Mouse (Mus musculus): ENCODE measurements around the gene Gimd1.
A peak's percentile ranks its signal among the peaks of the same experiment; 100 is the strongest.

Gene Gimd1

DNA sequence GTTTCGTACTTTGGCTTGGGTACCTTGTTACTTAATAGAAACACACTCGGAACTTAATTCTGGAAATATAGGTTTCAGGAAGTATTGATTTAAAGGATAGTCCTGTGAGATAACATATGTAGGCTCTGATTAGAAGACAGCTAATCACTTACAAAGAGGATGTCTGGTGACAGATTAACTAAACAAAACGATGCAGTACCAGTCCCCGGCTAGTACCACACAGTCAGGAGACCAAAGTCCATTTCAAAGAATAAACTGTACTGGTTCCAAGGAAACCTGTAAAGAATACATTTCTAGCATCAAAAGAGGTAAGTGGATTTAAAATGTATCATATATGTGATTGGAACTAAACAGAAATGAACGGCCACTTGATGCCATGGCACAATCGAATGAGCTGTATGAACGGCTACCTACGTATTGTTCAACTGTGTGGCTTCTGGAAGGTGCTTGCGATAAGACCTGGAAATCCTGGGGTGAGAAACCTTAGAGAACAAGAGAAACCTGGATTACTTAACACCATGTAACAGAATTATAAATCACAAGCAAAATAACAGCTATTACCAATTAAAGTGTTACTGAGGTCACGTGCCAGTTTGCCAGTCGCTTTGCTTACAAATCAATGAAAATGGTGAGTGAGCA is at the start of gene Gimd1:
Gimd1 (plus strand) TSS at position 220 of the 639 bp plus-strand sequence.
- DNase-seq: no peak

DNA sequence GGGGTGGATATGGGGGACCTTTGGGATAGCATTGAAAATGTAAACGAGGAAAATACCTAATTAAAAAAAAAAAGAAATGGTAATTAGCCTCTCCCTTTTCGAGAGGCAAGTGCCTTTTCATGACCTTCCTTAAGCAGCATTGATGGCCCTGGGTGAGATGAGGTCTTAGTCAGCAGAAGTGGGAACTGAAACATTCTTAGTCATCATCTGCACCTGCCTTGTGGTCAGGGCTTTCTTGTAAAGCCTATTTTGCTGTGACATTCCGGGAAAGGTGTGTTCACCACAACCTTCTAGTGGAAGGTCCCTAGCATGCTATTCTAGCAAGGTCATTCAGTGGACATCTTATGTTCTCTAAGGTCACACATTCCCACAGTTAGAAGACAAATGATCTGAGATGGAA is 48.4 kb upstream of the Gimd1 start:
- DNase-seq: no peak

DNA sequence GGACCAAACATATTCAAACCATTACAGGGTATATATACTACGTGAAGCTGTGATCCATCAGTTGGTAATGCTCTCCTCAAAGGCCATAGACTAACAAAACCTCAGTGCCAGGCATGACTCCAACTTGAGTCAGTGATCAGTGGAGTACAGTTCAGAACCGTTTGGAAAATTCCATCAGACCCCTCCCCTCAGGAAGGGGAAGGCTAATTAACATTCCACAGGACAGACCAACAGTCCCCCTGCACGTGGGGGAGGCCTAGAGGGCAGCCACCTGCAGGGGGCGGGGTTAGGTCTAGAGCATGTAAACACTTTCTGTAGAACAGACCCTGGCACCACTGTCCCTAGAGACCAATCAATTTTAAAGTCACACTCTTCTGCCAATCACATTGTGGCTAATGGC is 47.3 kb upstream of the Gimd1 start:
- DNase-seq: peak; percentile 23

DNA sequence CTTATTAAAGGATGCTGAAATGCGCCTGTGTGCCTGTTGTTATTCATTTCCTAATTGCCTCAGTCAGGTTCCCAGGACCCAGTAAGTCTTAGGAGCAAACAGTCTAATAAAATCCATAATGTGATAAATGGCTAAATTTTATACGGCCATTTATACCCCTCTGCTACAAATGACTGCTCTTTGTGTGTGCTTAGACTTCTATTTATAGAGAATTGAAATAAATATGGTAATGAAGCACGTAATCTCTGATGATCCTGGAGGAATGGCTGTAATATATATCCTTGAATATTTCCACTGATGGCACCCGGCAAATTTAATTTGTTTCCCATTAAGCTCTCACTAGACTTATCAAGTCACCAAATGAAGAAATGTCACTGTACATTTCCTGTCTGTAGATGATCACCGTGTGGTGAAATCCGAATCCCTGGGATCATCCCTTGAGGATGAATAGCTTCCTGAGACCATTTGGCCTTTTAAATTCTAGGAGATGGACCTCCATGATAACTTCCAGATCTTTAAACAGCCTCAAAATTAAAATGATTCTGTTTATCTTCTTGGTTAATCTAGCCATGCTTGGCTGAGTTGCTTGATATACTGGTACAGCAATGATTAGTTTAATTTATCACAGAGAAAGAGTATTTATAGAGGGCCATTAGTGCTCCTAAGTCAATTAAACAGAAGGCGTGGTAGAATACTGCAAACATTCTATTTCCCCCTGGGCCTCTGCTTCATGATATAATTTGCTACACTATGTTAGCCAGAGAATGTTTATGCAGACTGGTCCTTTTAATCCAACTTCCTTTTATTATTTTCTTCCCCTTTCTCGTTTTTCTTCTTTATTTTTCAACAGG is 44.3 kb upstream of the Gimd1 start:
- no peak for DNase-seq

DNA sequence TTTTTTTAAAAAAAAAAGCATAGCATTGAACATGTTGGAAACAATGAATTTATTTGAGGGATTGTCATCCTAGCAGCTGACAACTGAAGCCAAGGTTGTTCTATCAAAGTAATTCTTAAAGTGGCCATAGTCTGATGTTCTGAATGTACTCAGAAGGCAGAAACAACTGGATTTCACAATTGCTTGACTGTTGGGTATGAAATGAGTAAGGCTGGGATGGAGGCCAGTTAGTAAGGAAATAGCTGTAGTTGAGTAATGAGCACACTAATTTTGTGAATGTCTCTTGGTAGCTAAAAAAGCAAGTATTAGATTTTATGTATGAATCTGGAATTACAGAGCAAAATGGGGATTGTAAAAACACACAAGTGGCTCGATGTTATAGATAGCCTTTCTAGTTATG is 41.5 kb upstream of the Gimd1 start:
- DNase-seq: no peak

DNA sequence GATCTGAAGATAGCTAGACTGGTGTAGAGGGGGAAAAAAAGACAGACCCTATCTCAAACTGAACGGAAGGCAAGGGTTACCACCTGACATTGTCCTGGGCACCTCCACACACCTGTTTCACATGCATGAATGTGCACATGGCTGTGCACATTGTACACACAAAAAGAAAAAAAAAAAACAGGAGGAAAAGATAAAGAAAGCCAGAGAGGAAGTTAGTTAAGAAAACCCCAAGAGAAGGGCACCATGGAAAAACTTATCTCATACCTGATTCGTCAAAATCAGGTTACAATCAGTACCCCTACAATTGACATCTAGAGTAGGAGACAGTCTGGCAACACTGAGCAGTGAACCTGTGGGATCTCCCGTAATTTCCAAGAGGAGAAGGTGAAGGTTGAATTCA is 39.6 kb upstream of the Gimd1 start:
- no peak for DNase-seq

DNA sequence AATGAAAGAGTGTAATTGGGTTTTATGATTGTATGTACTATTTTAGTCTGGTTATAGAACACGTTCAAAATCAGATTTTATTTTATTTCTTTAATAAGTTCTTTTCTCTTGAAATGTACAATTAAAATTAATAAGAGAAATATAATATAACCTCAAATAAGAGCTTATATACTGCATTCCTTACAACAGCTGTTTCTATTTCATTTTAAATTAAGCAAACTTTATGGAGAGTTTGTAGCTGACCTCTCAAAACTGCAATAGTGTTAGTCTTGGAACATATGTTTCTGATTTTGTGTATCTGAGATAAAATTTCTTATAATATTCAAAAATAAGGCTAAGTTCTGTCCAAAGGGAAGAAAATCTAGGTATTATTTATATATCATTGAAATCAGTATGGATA is 39.0 kb upstream of the Gimd1 start:
- no peak for DNase-seq

DNA sequence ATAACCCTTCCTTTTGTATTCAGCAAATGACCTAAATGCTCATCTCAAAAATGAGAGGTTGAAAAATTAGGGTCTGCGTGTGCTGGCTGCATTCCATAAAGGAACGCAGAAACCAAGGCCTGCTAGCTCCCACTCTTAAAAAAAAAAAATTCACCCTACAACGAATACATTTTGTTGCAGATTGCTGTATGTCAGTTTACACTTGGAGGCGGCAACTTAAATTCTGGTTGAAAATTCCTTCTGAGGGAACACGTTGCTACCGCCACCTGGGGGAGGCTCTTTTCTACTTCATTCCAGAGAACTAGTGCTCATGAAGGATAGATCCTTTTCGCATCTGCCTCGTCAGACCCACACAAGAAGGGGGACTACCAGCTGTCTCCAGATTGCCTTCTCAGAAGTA is 879 bp upstream of the Gimd1 start:
- peak; percentile 32 for DNase-seq

DNA sequence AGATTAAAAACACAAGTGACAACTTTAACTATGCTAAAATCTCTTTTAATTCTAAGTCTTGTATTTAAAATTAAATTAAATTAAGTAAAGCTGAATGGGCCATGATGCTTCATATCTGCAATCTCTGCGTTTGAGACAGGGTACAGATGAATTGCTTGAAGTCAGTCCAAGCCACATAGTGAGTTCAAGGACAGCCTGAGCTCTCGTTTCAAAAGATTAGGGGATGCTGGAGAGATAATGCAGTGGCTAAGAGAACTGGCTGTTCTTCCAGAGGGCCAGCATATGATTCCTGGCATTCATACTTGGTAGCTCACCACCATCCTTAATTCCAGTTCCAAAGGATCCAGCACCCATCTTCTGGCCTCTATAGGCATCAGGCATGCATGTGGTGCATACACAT is 3.6 kb downstream of the Gimd1 start:
- no peak for DNase-seq

DNA sequence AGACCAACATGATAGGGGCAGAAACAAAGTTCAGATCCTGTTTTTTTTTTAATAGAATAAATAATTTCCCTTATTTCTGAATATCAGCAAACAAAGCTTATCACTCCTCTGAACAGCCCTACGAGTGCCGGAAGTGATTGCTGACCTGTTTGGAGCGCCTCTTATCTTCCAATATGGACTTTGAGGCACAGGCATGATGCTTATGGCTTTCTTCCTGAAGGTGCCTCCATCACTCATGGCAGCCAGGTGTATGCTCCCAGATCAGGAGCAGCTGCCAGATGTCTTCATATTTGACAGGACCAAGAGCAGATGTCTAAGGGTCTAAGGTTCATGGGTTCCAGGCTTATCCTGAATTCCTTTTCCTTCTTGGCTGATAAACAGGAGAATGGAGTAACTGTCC is 7.5 kb downstream of the Gimd1 start:
- no peak for DNase-seq

DNA sequence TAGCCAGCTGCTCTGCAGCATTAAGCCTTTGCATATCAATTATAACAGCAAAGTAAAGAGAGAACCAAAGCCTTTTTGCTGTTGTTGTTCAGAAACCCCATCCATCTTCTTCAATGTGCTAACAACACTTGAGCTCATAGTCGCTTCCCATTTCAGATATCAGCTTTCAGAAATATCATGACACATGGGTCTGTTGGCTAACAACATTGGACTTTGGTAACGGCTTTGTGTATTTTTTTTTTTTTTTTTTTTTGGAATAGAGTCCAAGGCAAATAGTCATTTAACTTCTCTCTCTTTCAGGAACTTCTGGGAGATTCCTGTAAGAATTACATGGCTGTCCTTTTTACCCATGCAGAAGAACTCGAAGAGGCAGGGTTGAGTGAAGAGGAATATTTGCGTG is 14.5 kb downstream of the Gimd1 start:
- no peak for DNase-seq

DNA sequence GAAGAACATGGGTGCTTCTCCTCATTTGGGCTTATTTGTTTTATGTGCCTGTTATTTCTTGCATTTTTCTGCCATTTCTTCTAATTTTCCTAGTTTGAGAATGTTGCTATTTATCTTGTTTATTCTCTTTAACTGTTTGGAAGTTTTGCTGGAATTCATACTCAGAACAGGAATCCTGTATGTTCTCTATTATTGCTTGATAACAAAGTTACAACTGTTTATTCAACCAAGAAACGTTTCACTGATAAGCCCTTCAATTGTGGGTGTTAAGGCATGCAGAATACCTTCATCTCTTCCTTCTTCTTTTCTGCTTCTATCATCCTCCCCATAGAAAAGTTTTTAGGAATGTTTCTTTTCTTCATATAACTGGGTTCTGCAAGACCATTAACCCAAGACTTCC is 17.2 kb downstream of the Gimd1 start:
- DNase-seq: no peak

DNA sequence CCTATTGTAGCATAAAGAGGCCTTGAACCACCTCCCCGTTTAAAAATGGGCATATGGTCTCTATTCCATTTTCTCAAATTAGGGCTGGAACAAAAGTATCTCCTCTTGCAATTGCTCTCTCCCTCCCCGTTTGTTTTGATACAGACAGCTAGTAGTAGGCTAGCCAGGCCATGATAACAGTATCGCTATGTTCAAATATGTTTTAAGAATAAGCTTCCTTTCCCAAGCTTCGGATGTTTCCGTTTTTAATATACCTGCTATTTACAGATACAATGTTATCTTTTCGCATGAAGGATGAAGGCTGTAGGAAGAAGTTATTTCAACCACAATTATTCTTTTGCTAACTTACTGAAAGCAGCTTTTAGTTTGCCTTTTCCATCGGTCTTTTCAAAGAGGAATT is 19.7 kb downstream of the Gimd1 start:
- DNase-seq: no peak

DNA sequence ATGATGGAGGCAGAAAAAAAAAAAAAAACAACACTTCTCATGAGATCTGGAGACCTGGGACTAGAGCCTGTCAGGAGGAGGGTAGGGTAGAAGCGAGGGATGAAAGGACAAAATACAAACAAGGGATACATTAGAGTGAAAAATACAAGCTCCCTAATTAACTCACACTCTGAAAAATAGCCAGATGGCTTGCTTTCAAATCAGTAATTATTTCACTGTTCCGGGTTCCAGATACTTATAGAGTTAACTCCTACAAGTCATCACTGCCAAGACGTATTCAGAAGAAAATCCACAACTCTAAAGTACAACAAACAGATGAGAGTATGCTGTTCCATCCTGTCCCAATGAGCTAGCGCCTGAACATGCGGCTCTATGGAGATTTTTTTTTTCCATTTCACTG is 20.6 kb downstream of the Gimd1 start:
- DNase-seq: no peak

DNA sequence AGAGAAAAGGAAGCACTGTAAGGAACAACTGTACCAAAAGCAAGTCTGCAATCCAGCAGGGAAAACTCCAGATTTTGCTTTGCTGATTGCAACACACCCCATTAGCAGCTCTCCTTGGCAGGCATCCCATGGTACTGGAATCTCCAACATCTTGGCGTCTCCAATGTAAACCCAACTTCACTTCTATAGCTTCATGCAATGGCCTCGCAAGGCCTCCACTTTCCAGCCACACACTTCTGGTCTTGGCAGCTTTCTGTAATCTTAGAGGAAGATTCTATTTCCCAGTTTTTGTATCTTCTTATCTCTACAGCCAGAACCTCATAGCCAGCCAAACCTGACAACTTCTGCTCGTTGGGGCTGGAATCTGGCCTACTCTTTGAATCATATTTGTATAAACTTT is 22.2 kb downstream of the Gimd1 start:
- DNase-seq: no peak

DNA sequence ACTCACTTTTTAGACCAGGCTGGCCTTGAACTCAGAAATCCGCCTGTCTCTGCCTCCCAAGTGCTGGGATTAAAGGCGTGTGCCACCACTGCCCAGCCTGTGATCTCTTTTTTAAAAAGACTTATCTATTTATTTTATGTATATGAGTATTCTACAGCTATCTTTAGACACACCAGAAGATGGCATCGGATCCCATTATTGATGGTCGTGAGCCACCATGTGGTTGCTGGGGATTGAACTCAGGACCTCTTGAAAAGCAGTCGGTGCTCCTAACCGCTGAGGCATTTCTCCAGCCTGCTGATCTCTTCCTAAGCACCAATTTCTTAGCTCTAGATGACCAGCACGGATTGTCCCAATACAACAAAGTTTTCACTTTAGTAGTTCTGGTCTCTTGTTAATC is 24.3 kb downstream of the Gimd1 start:
- no peak for DNase-seq

DNA sequence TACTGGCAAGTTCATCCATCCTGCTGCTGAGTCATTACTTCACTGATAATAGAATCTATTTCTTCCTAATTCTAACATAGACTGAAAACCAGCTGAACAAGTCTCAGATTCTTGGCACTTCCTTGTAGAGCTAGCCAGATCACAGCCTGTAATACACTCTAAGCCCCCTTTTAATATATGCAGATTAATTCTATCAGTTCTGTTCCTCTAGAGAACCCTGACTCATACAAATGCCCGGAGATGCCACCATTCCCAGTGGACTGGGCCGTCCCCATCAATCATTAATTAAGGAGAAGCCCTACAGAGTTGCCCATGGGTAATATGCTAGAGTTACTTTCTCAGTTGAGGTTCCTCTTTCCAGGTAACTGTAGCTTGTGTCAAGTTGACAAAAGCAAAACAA is 26.3 kb downstream of the Gimd1 start:
- DNase-seq: no peak

DNA sequence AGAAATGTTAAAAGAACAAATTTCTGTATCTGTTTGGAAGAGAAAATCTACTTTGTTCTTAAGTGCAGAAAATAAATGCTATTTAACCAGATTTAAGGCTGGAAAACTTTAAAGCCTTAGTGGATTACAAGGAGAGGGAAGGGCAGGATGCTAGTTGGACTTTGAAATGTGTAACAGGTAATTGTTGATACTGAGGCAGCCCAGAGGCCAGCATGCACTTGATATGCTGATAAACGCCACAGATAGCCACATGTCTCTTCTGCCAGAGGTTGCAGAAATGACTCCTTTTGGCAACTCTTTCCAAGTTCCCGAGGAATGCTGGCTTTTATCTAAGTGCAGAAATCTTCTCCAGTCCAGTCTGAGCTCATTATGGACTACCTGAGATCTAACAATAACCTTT is 47.9 kb downstream of the Gimd1 start:
- no peak for DNase-seq

DNA sequence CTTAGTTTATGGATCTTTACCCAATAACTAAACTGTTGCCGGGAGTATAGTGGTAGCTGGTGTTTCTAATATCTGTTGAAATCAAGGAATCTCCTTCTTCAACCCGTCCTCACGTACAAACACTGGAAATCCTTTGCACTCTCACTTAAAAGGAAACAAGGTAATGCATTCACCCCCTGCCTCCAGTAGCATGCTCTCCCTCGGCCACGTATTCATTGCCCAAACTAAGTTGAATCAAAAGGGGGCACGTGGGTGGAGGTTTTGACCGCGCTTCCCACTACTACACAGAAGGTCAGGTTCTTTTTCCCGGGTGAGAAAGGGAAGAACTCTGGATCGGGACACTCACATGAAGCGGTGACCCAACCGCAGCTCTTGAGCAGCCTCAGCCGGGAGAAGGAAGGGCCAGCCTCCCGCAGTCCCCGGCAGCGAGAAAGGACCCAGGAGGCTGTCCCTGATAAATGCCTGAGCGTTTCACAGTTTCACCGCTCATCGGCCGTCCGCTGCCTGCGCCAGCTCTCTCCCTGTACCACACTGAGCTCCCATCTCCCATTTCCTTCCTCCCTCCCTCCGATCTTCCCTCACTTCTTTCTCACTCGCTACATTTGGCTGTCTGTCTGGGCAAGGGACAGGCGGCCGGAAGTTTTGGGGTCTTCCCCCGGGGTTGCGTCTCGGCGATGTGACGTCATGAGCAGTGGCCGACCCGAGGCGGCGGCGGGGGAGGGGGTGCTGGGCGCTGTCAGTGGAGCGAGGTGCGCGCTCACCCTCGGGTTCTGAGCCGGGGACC is 54.0 kb downstream of the Gimd1 start, which contains the start of gene Tbck:
Tbck (plus strand) TSS at position 698 of the 784 bp plus-strand sequence.
- peak; percentile 94 for DNase-seq

DNA sequence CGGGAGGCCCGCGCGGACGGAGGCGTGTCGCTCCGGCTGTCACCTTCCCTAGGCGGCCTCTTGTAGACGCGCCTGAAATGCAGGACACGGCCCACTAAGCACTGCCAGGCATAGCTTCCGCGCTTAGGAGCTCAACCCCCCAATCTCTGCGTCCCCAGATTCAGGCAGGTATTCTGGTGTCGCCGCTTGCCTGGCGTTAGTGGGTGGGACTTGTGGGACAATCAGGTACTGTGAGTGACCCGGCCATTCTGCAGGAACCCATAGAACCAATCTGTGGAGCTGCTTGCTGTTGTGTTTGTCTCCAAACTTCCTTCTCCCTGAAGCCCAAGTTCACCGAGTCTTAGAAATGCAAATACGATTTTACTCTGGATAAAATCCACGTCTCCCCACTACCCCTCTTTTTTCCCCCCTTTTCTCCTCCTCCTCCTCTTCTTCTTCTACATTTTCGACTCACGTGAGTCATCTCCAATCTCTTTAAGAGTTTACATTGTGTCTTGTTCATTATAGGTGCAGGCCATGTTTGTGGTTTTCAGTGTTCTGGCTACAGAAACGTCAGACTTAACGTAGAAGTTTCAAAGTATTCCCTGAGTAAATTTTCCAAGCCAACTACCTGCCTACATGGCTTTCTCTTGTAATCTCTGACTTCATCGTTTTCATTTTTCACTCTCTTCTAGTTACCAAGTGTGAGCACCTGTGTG is 54.8 kb downstream of the Gimd1 start, which contains the start of gene Aimp1:
Aimp1 (minus strand) TSS at position 140 of the 698 bp plus-strand sequence.
- DNase-seq: no peak

All from embryo, embryonic 11 days (tissue).